Mouse (Mus musculus) neural tube, embryonic 11.5 days (tissue): ENCODE measurements around the gene Ttc16. TPM values are rescaled to one million over a fixed set of nuclear protein-coding genes. Genes with fewer than 3 reads are reported as not detected.

Experiments used
- ATAC-seq: fragments of 200-750 bp; cut with Nextera tagmentation; 2 replicates; pipeline ENCODE4 v1.8.0; 2017; ENCODE audit warnings: moderate number of reproducible peaks, mild to moderate bottlenecking, moderate TSS enrichment, moderate library complexity; ENCODE audit not compliant: insufficient read depth, low FRiP score, low TSS enrichment
- DNase-seq: peaks from one replicate; pipeline ENCODE4 v3.0.0-alpha.2; 2015; ENCODE audit warnings: low spot score
- H3K27ac ChIP-seq: fragments of 300-500 bp; sonication (generic); 2 replicates; pipeline ENCODE4 v1.5.1; 2014; ENCODE audit warnings: low read depth, mild to moderate bottlenecking, low read length
- H3K27me3 ChIP-seq: fragments of 300-500 bp; sonication (generic); 2 replicates; pipeline ENCODE4 v1.6.1; 2014; ENCODE audit warnings: mild to moderate bottlenecking, low read length, mixed read lengths; ENCODE audit not compliant: control insufficient read depth, insufficient read depth
- H3K36me3 ChIP-seq: fragments of 300-500 bp; sonication (generic); 2 replicates; pipeline ENCODE4 v1.6.1; 2014; ENCODE audit warnings: mild to moderate bottlenecking, low read length, moderate library complexity, mixed read lengths; ENCODE audit not compliant: control insufficient read depth, insufficient read depth
- H3K4me1 ChIP-seq: fragments of 300-500 bp; sonication (generic); 2 replicates; pipeline ENCODE4 v1.6.1; 2014; ENCODE audit warnings: low read length, mixed read lengths; ENCODE audit not compliant: control insufficient read depth, insufficient read depth
- H3K4me2 ChIP-seq: fragments of 300-500 bp; sonication (generic); 2 replicates; pipeline ENCODE4 v1.6.1; 2014; ENCODE audit warnings: low read depth, mild to moderate bottlenecking, moderate library complexity
- H3K4me3 ChIP-seq: fragments of 300-500 bp; sonication (generic); 2 replicates; pipeline ENCODE4 v1.5.1; 2014; ENCODE audit warnings: low read depth, low read length
- H3K9ac ChIP-seq: fragments of 300-500 bp; sonication (generic); 2 replicates; pipeline ENCODE4 v1.6.1; 2014; ENCODE audit warnings: mild to moderate bottlenecking, low read length
- H3K9me3 ChIP-seq: fragments of 300-500 bp; sonication (generic); 2 replicates; pipeline ENCODE4 v1.6.1; 2016; ENCODE audit warnings: low read length; ENCODE audit not compliant: control insufficient read depth
- WGBS: fragments of 180-500 bp; shearing (Covaris S2); extraction: QIAGEN DNeasy Blood & Tissue Kit; methylation state at CpG from one replicate; pipeline ENCODE4 v1.1.7; 2014; 5-methylcytosine and 5-hydroxymethylcytosine counted together
- microRNA counts: library from miRNA; unstranded; fragments of <30 nt; microRNA quantifications from one replicate; lab custom pipeline; 2015
- microRNA-seq: library from miRNA; unstranded; fragments of <30 nt; microRNA quantifications from one replicate; pipeline ENCODE4, GENCODE M21; 2016
- polyA plus RNA-seq: library from polyadenylated mRNA; unstranded; fragments of >200 nt; fragmentation: Nextera tagmentation; extraction: Ambion mirVana; gene quantifications from 2 replicates; pipeline ENCODE4 v1.2.1, GENCODE M21; 2014

Ttc16 gene
- polyA plus RNA-seq, 1 experiment from 2014 or later: 1.1 TPM

GRCm38 (mm10) chr2:32712586-32712933 lies 62.9 kb downstream of the Ttc16 start:
- H3K27ac ChIP-seq: peak overlapping the region; percentile 98
- WGBS: 0% methylated on average over 26 of the region's 44 CpGs
- DNase-seq (peak; percentile 96), ATAC-seq (peak; percentile 89)
- peak overlapping the region; percentile 91 for H3K9ac ChIP-seq
- no peaks in the 10 kb centered on the region for H3K27me3 ChIP-seq
- H3K9me3 ChIP-seq: no peaks in the 10 kb centered on the region
- H3K4me1 ChIP-seq: peaks cover 12% of the 10 kb centered on the region
- H3K4me3 ChIP-seq: peak overlapping the region; percentile 90
- peaks cover 14% of the 10 kb centered on the region for H3K36me3 ChIP-seq
- H3K4me2 ChIP-seq: peak overlapping the region; percentile 78

- DNase-seq (peak; percentile 58), ATAC-seq (peak; percentile 56)
- Histone ChIP-seq H3K9me3 (no peaks in the 10 kb centered on the region), H3K27me3 (no peaks in the 10 kb centered on the region), H3K4me1 (peaks cover 12% of the 10 kb centered on the region), H3K9ac (peak overlapping the region; percentile 91), H3K4me2 (peak overlapping the region; percentile 78), H3K36me3 (peaks cover 16% of the 10 kb centered on the region), H3K4me3 (peak overlapping the region; percentile 90), H3K27ac (peak overlapping the region; percentile 98; the same call in 1 of the 2 replicates)
- WGBS: 0% methylated on average over 41 of the region's 41 CpGs
Measured at GRCm38 (mm10) chr2:32712108-32712551, 63.3 kb downstream of the Ttc16 start.

DNA sequence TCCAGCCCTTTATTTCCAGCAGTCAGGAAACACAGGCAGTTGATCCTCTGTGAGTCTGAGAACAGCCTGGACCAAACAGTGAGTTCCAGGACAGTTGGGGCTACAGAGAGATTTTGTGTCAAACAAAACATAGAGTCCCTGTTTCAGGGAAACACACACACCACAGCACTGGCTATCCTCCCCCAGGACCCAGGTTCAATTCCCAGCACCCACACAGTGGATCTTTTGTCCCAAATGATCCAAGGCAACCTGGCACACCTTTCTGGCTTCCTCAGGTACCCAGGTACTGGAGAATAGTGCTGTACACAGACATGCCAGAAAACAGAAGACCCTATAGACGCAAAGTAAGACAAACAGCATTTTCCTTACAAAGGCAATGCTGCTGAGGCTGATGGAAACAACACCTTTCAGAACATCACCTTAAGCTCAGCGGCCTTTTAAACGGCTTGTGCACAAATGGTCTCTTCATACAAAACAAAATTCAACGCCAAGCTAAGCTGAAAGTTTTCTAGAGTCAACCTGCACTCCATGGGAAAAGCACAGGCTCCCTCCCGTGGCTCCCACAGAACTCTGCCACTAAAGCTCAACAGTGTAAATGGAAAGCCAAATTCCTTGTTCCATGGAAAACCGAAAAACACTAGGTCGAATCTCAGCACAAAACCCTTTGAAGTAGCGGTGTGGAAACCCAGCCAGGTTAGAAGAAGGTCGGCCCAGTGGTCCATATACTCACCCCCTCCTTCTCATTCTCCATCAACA lies 64.0 kb downstream of the Ttc16 start:
- Histone ChIP-seq H3K27me3 (no peaks in the 10 kb centered on the region), H3K4me3 (peak overlapping the region; percentile 90), H3K9me3 (no peaks in the 10 kb centered on the region), H3K27ac (no peak overlapping the region), H3K9ac (peak overlapping the region; percentile 91), H3K36me3 (peaks cover 22% of the 10 kb centered on the region), H3K4me1 (peaks cover 12% of the 10 kb centered on the region), H3K4me2 (peak overlapping the region; percentile 78)
- ATAC-seq: no peak
- no peak for DNase-seq
- WGBS: 32% methylated on average over 9 of the region's 9 CpGs

DNA sequence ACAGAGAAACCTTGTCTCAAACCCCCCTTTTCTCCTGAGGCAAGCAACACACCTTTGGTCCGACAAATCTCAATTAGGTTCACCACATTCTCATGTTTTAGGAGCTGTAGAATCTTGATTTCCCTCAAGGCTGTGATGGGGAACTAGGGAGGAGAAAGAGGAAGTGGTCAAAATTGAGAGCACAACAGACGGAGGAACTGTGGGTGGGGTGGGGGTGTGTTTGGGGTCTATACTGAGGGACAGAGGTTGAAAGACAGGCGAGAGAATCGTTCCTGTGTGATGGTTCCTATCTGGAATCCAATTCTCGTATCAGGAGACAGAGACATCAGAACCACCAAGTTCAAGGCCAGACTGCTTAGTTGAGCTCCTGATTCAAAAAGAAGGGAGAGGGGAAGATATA lies 65.0 kb downstream of the Ttc16 start:
- no peaks in the 10 kb centered on the region for H3K27me3 ChIP-seq
- ATAC-seq (no peak), DNase-seq (no peak)
- H3K36me3 ChIP-seq: peaks cover 30% of the 10 kb centered on the region
- WGBS: 91% methylated on average over 5 of the region's 5 CpGs
- H3K4me1 ChIP-seq: peaks cover 12% of the 10 kb centered on the region
- H3K4me3 ChIP-seq: no peak overlapping the region
- no peak overlapping the region for H3K9ac ChIP-seq
- no peak overlapping the region for H3K4me2 ChIP-seq
- no peak overlapping the region for H3K27ac ChIP-seq
- H3K9me3 ChIP-seq: no peaks in the 10 kb centered on the region

DNA sequence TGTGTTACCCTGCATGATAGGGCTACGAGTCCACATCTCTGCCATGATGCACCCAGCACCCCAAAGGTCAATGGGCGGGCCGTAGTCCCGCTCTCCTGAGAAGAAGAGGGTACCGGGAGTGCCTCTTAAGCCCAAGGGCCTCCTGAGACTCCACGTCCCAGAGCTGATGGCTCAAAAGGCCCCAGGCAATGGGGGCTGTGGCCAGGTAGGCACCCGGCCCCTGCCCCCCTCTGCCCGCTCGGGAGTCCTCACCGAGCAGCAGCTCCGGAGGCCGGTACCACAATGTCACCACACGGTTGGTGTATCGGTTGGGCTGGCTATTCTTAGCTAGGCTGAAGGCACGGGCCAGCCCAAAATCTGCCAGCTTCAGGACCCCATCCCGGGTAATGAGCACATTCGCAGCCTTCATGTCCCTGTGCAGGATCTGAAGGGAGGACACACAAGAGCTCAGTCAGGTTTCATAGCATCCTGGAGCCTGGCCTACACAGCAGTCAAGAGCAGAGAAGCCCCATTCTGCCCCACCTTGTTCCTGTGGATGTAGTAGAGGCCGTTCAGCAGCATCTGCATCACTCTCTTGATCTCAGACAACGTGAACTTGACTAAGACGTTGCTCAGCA lies 65.8 kb downstream of the Ttc16 start:
- H3K4me2 ChIP-seq: no peak overlapping the region

DNA sequence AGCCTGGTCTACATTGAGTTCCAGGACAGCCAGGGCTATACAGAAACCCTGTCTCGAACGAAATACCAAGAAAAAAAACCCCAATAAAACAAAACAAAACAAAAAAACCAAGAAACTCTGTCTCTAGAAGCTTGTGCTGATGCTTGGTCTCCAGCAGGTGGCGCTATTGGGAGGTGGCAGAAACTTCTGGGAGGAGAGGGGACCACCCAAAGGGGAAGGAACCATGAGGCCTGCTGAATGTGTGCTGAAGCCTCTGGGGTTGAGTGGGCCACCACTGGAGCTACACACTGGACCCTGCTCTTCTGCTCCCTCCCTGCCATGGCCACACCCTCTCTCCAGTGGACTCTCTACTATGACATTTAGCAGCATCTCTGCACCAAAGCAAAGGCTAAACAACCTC lies 66.8 kb downstream of the Ttc16 start:
- H3K27ac ChIP-seq: no peak overlapping the region
- no peak overlapping the region for H3K9ac ChIP-seq
- DNase-seq (peak; percentile 71), ATAC-seq (no peak)
- peaks cover 33% of the 10 kb centered on the region for H3K36me3 ChIP-seq
- no peaks in the 10 kb centered on the region for H3K27me3 ChIP-seq
- H3K4me1 ChIP-seq: peaks cover 7% of the 10 kb centered on the region
- H3K9me3 ChIP-seq: no peaks in the 10 kb centered on the region
- H3K4me3 ChIP-seq: no peak overlapping the region
- 51% methylated on average over 3 of the region's 3 CpGs for WGBS
- H3K4me2 ChIP-seq: no peak overlapping the region

More for the DNA sequence above, 65.8 kb downstream of the Ttc16 start:
- Histone ChIP-seq H3K36me3 (peaks cover 30% of the 10 kb centered on the region), H3K9me3 (no peaks in the 10 kb centered on the region), H3K9ac (no peak overlapping the region), H3K4me1 (peaks cover 12% of the 10 kb centered on the region), H3K27ac (no peak overlapping the region), H3K4me3 (no peak overlapping the region), H3K27me3 (no peaks in the 10 kb centered on the region)
- DNase-seq (no peak), ATAC-seq (no peak)
- 97% methylated on average over 20 of the region's 20 CpGs for WGBS

MicroRNAs encoded within 50 kb of the gene (microRNA counts, 519-probe panel; counts per million panel counts)
- 171 counts per million, percentile 57 among the panel's probes with 10 or more counts for microRNA mmu-miR-2861 (lab: Ali Mortazavi, UCI)

Small RNA genes within 50 kb of the gene (microRNA-seq; reads per million reads assigned to microRNA genes)
- gene Mir2861 (not detected), gene Mir3960 (not detected)

Other genes with a start within 250 kb of the Ttc16 start
- gene Fam102a, start 240.3 kb downstream of the Ttc16 start, polyA plus RNA-seq: 13.1 and 13.2 TPM in 2 replicates
- 110 and 111 TPM in 2 replicates for gene Dpm2, start 204.8 kb downstream of the Ttc16 start, polyA plus RNA-seq
- gene Pip5kl1, start 200.8 kb downstream of the Ttc16 start, polyA plus RNA-seq: 2.6 and 3.6 TPM in 2 replicates
- 0.25 and 0.58 TPM in 2 replicates for gene 9430097D07Rik, start 199.9 kb downstream of the Ttc16 start, polyA plus RNA-seq
- gene St6galnac4, start 188.5 kb downstream of the Ttc16 start, polyA plus RNA-seq: 20.9 and 21.8 TPM in 2 replicates
- gene St6galnac6, start 175.9 kb downstream of the Ttc16 start, polyA plus RNA-seq: 4.8 and 5.1 TPM in 2 replicates
- gene Ak1, start 153.9 kb downstream of the Ttc16 start, polyA plus RNA-seq: 33.0 and 33.8 TPM in 2 replicates
- 24.5 and 26.8 TPM in 2 replicates for gene Eng, start 129.0 kb downstream of the Ttc16 start, polyA plus RNA-seq
- gene Fpgs, start 71.5 kb downstream of the Ttc16 start, polyA plus RNA-seq: 18.0 and 19.4 TPM in 2 replicates
- 82.4 and 84.6 TPM in 2 replicates for gene Cdk9, start 62.6 kb downstream of the Ttc16 start, polyA plus RNA-seq
- gene Sh2d3c, start 54.6 kb downstream of the Ttc16 start, polyA plus RNA-seq: 30.6 TPM in 2 replicates
- 2.1 and 2.2 TPM in 2 replicates for gene 6330409D20Rik, start 34.6 kb downstream of the Ttc16 start, polyA plus RNA-seq
- 59.7 and 63.1 TPM in 2 replicates for gene Tor2a, start 18.4 kb downstream of the Ttc16 start, polyA plus RNA-seq
- gene Ptrh1, start 153 bp upstream of the Ttc16 start, polyA plus RNA-seq: 3.4 and 3.6 TPM in 2 replicates
- 0.87 TPM in 1 of 2 replicates, not detected in the other for gene Cfap157, start 8.8 kb upstream of the Ttc16 start, polyA plus RNA-seq
- 74.0 and 89.9 TPM in 2 replicates for gene Stxbp1, start 71.6 kb upstream of the Ttc16 start, polyA plus RNA-seq
- 17.0 and 17.2 TPM in 2 replicates for gene Fam129b, start 100.5 kb upstream of the Ttc16 start, polyA plus RNA-seq
- 147 and 152 TPM in 2 replicates for gene Rpl12, start 185.9 kb upstream of the Ttc16 start, polyA plus RNA-seq
- 10.2 and 12.6 TPM in 2 replicates for gene Lrsam1, start 186.0 kb upstream of the Ttc16 start, polyA plus RNA-seq
- 12.4 and 13.3 TPM in 2 replicates for gene Slc2a8, start 206.4 kb upstream of the Ttc16 start, polyA plus RNA-seq